Mouse (Mus musculus): ENCODE measurements at regions not wholly inside any gene's neighbourhood (a gene's known extent, or its start where the extent isn't known, plus 50 kb on each side); places are given as distances from the start of the nearest gene placed in this dataset.
A peak's percentile ranks its signal among the peaks of the same experiment; 100 is the strongest.

DNA sequence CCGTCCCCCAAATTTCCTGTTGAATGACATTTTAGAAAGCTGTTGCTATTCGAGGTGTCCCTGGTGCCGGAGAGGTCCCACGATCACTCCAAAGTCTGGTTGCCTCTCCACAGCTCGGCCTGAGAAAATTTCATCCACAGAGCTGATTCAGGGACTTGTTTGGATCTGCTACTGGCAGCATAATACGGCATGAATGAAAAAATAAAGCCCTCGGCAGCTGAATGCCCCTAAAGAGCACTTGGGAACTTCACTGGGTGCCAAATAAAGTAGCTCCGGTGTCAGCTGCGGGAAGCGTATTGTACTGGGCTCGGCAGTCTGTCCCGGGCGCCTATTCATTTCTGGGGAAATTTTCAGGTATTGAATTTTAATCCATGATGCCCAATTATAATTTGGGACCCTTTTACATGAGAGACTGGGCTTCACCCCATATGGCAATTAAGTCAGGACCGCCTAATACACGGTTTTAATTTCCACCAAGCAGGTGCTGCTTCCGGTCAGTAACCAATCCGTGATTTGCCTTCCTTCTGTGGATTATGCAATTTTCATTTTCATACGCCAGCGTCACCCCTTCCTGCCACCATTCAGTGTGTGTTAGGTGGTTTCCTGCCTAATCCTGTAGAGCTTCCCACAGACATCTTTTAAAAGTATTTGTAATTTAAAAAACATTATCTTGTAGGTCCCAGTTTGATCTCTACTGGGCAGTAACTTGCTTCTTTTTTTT is 200.7 kb upstream of the Adgrl2 start:
- no peak for ATAC-seq (ENCODE audit: poor library complexity, severe bottlenecking)

DNA sequence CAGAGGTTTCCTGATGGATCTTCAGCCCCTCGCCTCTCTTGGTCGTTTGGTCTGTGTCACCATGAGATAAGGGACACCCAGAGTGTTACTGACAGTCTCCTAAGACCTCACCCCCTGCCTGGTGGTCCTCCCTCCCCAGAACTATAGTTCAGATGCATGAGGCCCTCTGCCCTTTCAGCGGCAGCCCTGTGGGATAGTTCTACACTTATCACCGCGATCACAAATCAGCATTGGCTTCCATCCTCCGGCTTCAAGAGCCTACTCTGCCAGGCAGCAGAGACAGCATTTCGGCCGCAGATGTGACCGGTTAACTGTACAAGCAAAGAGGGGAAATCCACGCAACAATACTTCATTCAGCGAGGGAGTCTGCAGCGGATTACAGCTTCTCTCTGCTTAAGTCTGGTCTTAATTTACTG is 193.8 kb upstream of the Adgrl2 start:
- ATAC-seq (ENCODE audit: poor library complexity, severe bottlenecking): no peak

DNA sequence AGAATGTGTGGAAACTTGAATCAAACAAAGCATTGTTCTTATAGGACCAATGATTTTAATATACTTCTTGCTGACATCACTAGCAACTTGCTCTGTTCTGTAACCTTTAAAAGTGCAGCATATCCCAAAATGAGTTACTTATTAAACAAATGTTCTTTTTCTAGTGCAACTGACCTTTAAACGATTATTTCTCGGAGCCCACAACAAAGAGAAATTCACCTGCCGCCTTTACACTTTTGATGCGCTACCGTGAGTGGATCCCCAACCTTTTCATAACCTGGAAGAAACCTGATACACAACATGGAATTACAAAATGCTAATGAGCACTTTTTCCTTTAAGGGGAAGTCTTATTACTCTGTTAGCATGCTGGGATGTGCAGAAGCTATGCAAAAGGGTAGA is 191.7 kb upstream of the Adgrl2 start:
- ATAC-seq (ENCODE audit: poor library complexity, severe bottlenecking): no peak

DNA sequence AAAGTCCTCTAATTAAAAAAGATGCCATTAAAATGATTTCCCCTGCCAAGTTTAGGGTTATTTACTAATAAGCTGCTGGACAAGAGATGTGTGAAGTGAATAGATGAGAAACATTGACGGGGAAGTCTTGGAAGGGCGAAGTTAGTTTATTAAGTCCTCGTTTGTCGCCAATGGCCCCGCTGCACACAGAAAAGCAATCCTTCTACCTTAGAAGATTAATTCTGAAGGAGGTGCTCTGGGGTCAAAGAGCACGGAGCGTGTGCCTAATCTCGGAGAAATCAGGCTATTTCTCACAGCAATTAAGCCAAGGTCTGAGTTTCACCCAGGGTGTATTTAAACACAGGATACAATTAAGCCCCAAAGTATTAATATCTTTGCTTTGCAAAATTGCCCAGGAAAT is 189.8 kb upstream of the Adgrl2 start:
- ATAC-seq (ENCODE audit: poor library complexity, severe bottlenecking): no peak

DNA sequence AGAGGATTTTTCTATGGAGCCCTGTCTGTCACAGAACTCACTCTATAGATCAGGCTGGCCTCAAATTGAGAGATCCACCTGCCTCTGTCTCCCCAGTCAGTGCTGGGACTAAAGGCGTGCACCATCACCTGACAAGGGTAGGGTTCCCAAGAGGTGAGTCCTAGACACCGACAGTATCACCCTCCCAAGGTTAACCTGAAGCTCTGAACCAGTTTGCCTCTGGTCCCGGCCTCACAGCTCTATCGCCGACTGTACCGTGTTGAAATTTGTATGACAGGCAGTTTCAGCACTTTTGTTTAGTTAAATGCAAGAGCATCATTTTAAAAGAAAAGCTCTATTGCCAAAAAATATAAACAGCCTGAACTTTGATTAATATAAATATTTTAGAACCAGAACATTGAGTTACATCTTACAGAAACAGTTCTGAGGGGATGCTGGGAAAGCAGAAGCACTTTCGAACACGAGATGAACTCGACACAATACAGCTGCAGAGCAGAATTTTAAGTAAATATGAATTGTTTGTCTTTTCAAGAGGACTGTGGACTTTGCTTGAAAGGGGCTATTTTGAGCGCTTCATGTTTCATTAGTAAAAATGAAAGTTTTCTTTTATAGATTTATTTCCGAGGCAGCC is 189.2 kb upstream of the Adgrl2 start:
- ATAC-seq (ENCODE audit: poor library complexity, severe bottlenecking): no peak

DNA sequence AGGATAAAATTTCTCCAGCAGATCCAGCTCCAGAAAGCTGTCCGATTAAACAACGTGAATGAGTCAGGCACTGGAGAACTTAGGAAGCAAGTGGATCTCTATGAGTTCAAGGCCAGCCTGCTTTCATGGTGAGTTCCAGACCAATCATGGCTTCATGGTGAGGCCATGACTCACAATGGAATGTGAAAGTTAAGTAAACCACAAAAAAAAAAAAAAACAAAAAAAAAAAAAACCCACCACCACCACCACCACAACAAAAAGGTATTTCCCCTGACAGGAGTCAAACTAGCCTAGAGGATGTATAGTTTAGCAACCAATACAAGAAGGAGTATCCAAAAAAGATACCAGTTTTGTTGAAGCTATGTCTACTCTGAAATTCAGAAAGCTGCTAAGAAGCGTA is 188.5 kb upstream of the Adgrl2 start:
- ATAC-seq (ENCODE audit: poor library complexity, severe bottlenecking): no peak

DNA sequence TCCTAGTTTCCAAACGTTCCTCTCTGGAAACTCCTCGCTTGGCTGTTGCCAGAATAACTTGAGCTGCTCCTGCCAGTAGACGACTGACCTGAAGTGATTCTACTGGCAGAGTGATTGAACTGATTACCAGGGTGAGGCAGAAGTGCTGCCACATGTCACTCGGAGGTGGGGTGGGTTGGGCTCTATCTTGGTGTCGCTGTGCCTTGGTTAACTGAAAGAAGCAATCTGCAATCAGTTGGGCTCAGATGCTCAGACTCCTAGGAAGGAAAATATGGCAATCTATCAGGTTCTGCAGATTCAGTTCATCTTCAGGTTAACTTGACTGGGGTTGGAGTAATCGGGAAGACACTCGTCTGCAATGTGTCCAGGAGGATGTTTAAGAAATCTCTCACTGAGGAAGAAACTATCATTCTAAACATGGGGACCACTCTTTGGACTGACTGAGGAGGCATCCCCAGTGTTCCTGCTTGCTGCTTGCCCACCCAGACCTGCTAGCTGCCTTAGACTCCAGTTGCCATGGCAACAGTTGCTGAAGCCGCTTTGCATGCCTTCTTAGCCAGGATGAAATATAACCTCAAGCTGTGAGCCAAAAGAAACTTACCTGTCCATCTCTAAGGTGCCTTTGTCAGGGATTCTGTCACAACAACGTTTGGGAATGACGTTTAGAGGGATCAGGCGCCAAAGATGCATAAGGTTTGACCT is 184.5 kb upstream of the Adgrl2 start:
- no peak for ATAC-seq (ENCODE audit: poor library complexity, severe bottlenecking)

DNA sequence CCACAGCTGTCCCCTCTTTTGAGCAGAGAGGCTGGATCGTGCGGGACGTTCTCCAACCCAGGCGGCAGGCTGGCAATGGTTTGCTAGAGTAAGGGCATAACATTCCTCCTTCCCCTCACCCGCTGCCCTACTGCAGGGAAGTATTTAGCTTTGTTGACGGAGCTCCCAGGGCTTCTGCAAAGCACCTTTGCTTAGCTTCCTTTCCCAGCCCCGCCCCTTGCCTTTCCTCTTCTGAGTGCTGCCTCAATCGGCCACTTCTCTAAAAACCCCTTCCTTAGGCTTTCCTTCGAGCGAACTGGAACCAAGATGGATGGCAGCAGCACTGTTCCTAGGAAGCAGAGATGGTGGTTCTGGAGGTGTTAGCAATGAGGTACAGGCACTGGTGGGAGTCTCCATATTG is 183.2 kb upstream of the Adgrl2 start:
- peak; percentile 74 for ATAC-seq (ENCODE audit: poor library complexity, severe bottlenecking)

DNA sequence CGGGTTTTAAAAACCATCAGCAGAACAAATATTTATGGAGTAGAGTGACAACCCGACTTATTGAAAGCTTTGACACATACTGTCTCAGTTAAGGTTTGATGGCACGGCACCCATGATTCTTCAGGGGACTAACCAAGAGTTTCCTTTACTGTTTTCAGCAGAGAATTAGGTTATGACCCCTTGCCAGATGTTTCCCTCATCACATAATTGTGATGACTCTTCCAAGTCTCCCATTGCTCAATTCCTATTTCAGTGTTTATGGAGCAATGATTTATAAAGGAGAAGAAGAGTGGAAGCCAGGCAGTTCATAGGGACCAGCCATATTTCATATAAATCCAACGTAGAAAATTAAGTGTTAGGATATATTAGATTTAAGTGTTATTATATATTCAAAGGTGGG is 181.4 kb upstream of the Adgrl2 start:
- no peak for ATAC-seq (ENCODE audit: poor library complexity, severe bottlenecking)

DNA sequence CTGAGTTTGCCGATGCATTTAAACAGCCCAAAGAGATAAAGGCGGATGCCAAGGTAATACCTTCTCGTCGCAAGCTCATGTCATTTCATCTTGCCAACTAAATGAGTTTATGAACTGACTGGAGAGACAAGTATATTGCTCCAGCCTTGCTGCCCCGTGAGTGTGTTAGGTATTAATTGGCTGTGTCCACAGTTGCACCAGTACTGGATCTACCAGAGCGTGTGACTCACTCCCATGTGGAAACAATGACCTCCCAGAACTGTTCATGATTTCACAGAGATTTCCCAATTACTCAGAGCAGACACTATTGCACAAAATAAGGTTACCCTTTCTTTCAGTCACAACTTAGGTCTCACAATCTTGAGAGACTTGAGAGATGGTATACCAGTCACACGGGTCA is 179.8 kb upstream of the Adgrl2 start:
- ATAC-seq (ENCODE audit: poor library complexity, severe bottlenecking): peak; percentile 26

DNA sequence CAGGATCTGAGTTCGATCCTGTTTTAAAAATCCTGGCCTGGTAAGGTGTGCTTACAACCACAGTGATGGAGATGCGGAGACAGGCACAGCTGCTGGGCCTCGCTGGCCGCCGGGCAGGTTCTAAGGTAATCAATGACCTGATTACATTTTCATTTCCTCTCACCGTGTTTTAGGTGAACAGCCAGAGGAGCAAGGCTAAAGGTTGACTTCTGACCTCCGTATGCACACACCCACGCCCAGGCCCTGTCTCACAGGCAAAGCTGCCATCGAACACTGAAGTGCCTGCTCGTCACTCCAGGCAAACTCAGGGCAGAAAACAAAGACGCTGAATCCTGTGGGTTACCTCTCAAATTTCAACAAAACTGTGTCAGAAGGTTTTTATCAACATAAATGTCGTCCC is 179.1 kb upstream of the Adgrl2 start:
- ATAC-seq (ENCODE audit: poor library complexity, severe bottlenecking): no peak

DNA sequence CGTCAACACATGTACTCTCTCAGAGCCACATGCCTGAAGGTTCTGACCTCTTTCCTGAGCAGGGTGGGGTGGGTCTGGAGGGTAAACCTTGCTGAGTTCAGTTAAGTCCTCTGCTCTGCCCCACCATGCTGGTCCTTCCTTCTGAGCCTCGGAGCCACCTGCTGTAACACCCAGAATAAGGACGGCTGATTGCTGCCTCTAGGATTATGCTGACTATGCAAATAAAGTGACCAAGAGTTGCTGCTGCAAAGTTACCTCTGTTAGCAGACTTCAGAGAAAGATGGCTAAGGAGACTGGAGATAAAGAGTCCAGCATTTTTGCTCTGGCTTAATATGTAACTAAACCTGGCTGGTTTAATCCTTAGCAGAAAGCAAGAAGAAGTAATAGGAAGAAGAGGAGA is 177.6 kb upstream of the Adgrl2 start:
- ATAC-seq (ENCODE audit: poor library complexity, severe bottlenecking): no peak

DNA sequence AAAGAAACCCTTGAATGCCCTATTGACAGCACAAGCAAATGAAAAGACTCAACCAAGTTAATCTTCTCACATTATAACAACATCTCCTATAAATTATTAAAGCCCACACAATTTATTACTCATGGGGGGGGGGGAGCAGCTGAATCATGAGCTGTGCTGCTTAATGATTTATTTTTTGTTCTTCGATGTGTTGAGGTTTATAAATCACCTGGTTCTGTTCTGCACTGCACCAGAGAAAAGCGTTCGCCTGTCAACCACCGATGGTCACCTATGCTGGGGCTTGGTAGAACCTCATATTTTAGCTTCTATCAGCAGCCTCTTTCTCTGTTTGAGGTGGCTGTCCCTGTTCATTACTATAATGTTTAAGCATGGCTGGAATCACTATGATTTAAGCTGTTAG is 174.4 kb upstream of the Adgrl2 start:
- ATAC-seq (ENCODE audit: poor library complexity, severe bottlenecking): no peak

DNA sequence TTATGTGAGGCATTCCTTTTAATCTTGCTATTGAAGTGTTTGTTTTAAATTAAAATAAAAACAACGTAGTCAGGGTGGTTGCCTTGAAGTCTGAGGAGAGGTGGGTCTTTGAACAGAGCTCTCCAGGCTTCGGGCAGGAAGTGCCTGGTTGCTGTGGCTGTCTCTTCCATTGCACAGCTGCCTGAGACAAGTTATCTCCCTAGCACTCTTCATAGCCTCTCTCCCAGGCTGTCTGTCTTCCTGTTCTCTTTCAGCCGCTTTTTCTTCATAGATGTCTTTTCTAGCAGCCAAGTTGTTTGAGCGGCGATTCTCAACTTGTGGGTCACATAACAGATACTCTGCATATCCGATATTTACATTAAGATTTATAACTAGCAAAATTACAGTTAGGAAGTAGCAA is 173.2 kb upstream of the Adgrl2 start:
- ATAC-seq (ENCODE audit: poor library complexity, severe bottlenecking): no peak

DNA sequence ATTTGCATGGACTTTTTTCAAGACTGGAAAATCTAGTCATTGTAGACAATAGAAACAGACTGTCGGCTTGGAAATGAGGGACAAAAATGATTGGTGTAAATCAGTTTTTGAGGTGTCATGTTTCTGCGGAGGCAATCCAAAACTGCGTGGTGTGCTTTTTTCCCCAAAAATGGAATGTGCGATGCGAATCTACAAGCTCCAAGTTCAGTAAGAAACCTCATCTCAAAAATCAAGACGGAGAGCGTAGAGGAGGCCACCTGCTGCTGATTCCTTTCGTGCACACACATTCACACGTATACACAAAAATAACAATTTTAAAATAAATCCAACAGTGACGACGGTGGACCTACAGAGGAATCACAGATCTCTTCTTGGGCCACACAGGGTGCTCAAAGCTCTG is 170.5 kb upstream of the Adgrl2 start:
- no peak for ATAC-seq (ENCODE audit: poor library complexity, severe bottlenecking)

DNA sequence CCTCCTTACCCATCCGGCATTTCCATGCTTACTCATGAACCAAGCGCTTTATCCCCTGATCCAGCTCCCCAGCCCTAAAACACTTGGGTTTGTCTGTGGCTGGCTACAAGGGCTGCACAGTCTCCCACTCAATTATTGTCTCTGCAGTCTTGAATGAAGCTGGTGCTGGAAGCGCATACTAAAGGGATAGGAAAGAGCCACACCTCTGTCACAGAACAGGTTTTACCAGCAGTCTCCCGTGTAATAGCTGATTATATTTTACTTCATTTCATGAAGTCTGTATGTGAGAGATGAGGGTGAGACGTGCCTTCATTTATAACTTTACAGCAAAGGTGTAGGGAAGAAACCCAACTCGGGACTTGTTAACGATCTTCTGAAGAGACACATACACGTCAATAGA is 167.0 kb upstream of the Adgrl2 start:
- ATAC-seq (ENCODE audit: poor library complexity, severe bottlenecking): no peak

DNA sequence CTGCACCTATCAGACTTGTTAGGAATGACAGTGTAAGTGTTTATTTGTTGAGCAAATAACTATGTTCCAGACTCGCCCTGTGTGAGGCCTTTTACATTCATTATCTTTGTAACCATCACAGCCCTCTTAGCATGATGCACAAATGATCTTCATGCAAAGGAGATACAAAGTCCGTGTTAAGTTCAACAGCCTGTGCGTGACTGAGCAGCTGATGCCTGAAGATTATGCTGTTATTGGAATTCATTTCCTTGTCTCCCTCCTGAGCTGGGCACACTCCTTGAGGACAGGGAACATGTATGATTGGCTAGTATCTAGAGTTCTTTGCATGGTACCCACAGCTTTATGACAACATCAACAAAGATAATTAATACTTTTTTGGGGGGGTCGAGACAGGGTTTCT is 162.0 kb upstream of the Adgrl2 start:
- ATAC-seq (ENCODE audit: poor library complexity, severe bottlenecking): no peak

DNA sequence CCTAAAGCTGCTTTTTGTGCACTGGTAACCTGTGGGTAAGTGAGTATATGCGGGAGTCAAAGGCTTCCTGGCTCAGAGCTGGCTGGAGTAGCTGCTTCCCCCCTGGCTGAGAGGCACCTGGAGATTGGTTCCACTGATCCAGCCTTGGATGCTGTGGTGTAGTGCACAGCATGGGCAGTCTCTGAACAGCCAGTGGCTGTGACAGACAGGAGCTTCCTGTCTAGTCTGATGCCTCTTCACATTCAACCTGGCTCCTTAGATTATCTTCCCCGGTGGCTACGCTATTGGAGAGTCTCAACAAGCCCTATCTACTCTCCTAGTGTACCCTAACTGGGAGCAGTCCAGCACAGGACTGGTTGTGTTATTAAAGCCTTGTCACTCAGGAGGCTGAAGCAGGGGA is 160.4 kb upstream of the Adgrl2 start:
- ATAC-seq (ENCODE audit: poor library complexity, severe bottlenecking): peak; percentile 10; the same call in 1 of the 2 replicates

DNA sequence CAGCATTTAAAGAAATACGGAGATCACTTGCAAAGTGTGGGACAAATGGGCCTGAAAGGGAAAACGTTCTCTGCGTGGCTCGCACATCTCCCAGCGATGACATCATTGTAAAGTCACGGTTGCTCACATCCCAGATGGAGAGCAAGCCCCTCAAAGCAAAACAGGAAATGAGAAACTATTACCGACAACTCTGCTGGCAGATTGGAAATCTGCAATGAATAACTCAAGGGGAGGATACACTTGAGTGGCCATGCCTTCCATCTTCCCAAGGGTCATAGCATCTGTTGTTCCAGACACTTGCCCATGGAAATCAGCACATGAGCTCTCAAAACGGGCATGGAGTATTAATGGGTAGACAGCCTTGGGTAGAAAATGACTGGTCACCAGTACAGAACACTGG is 158.3 kb upstream of the Adgrl2 start:
- no peak for ATAC-seq (ENCODE audit: poor library complexity, severe bottlenecking)

DNA sequence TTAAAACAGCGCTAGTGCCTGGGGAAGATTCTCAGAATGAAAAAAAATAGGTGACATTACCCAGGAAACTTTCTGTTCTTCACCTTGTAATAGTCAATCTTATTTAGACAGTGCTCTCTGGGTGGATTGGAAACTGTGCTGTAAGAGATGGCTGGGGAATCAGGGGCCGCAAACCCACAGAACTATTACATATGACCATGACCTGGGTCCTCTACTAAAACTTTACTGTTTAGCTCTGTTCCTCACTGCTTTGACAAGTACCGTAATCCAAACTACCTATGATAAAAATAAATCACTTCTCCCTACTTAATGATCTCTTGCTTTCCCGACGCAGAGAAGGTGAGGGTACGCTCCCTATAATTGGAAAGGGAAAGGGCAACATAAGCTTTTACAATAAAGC is 157.6 kb upstream of the Adgrl2 start:
- ATAC-seq (ENCODE audit: poor library complexity, severe bottlenecking): no peak

DNA sequence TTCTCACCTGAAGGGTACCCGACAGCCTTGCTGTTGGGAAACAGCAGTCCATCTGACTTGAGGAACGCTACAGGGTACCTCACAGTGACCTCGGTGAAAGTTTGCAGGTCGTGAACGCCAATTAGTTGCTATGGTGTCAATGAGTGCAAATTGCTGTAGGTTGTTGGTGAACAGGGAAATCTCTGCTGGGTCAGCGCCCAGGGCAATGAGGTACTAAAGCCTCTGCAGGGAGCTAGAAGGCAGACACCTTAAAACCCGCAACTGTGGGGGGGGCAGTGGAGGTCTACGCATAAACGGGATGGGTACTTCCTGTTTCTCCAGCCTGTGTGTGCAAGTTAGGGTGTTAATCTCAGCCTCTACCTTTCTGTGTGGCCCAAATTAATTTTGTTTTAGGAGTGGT is 156.3 kb upstream of the Adgrl2 start:
- no peak for ATAC-seq (ENCODE audit: poor library complexity, severe bottlenecking)

DNA sequence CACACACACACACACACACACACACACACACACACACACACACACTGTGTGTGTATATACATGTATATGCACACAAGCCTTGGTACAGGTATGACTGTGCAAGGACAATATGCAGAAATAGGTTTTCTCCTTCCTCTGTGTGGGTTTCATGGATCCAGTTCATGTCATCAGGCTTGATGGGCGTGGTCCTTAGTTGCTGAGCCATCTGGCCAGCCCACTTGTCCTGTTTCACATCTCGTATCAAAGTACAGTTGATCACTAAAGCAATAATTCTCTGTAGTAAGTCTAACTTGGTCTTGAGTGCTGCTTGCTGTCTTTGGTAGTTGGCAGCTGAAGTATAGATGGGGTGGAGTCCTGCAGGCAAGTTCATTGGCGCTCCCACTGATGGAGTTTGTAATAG is 150.1 kb upstream of the Adgrl2 start:
- ATAC-seq (ENCODE audit: poor library complexity, severe bottlenecking): no peak

Data from megakaryocyte, adult 5-6 weeks (primary cell).